Mouse (Mus musculus) neural tube, embryonic 14.5 days (tissue): ENCODE data around the gene Arhgap18. TPM values are rescaled to one million over a fixed set of nuclear protein-coding genes. Genes with fewer than 3 reads are reported as not detected.

Experiments used
- ATAC-seq: fragments of 200-750 bp; cut with Nextera tagmentation; 2 replicates; pipeline ENCODE4 v1.8.0; 2017; ENCODE audit warnings: low read depth, mild to moderate bottlenecking, moderate TSS enrichment, moderate library complexity
- H3K27ac ChIP-seq: fragments of 300-500 bp; sonication (generic); 2 replicates; pipeline ENCODE4 v1.5.1; 2014; ENCODE audit warnings: low read depth, mild to moderate bottlenecking, control low read depth, low read length, moderate library complexity, mixed read lengths
- H3K27me3 ChIP-seq: fragments of 300-500 bp; sonication (generic); 2 replicates; pipeline ENCODE4 v1.6.1; 2014; ENCODE audit warnings: low read length; ENCODE audit not compliant: control insufficient read depth, insufficient read depth
- H3K36me3 ChIP-seq: fragments of 300-500 bp; sonication (generic); 2 replicates; pipeline ENCODE4 v1.6.1; 2014; ENCODE audit warnings: low read length, mixed read lengths; ENCODE audit not compliant: control insufficient read depth, insufficient read depth
- H3K4me1 ChIP-seq: fragments of 300-500 bp; sonication (generic); 2 replicates; pipeline ENCODE4 v1.6.1; 2014; ENCODE audit warnings: low read length; ENCODE audit not compliant: control insufficient read depth, insufficient read depth
- H3K4me2 ChIP-seq: fragments of 300-500 bp; sonication (generic); 2 replicates; pipeline ENCODE4 v1.6.1; 2014; ENCODE audit warnings: mild to moderate bottlenecking, low read depth, low read length, control low read depth
- H3K4me3 ChIP-seq: fragments of 300-500 bp; sonication (generic); 2 replicates; pipeline ENCODE4 v1.5.1; 2014; ENCODE audit warnings: low read depth, low read length, control low read depth, mixed read lengths
- H3K9ac ChIP-seq: fragments of 300-500 bp; sonication (generic); replicated peaks from 2 replicates; pipeline ENCODE4 v1.6.1; 2014; ENCODE audit warnings: low read depth, mild to moderate bottlenecking, control low read depth, low read length, mixed read lengths
- H3K9me3 ChIP-seq: fragments of 300-500 bp; sonication (generic); 2 replicates; pipeline ENCODE4 v1.6.1; 2016; ENCODE audit warnings: low read length; ENCODE audit not compliant: control insufficient read depth
- WGBS: fragments of 180-500 bp; shearing (Covaris S2); extraction: QIAGEN DNeasy Blood & Tissue Kit; methylation state at CpG from one replicate; pipeline ENCODE4 v1.1.7; 2014; 5-methylcytosine and 5-hydroxymethylcytosine counted together
- polyA plus RNA-seq: library from polyadenylated mRNA; unstranded; fragments of >200 nt; fragmentation: Nextera tagmentation; extraction: Ambion mirVana; gene quantifications from 2 replicates; pipeline ENCODE4 v1.2.1, GENCODE M21; 2014

Gene Arhgap18
- 10.0 and 11.6 TPM in 2 replicates for polyA plus RNA-seq

- Histone ChIP-seq H3K9ac (no peak within 1 kb of the TSS), H3K9me3 (no peaks in the 10 kb centered on the region), H3K27ac (peak within 1 kb of the TSS; percentile 35; the same call in 1 of the 2 replicates), H3K27me3 (no peaks in the 10 kb centered on the region), H3K4me3 (no peak within 1 kb of the TSS), H3K36me3 (no peaks in the 10 kb centered on the region), H3K4me2 (no peak within 1 kb of the TSS), H3K4me1 (no peaks in the 10 kb centered on the region)
- 82% methylated on average over 11 of the region's 11 CpGs for WGBS
- peak; percentile 52; the same call in 1 of the 2 replicates for ATAC-seq
These were observed at the start of gene Arhgap18 for GRCm38 (mm10) chr10:26752929-26753567. Gene Arhgap18, plus strand, starts transcription at chr10:26753421.

GRCm38 (mm10) chr10:26710458-26711011 is 42.7 kb upstream of the Arhgap18 start:
- no peaks in the 10 kb centered on the region for H3K27me3 ChIP-seq
- ATAC-seq, result peak; percentile 45
- H3K36me3 ChIP-seq, result no peaks in the 10 kb centered on the region
- 94% methylated on average over 7 of the region's 7 CpGs for WGBS
- no peak overlapping the region for H3K9ac ChIP-seq
- H3K9me3 ChIP-seq, result no peaks in the 10 kb centered on the region
- no peak overlapping the region for H3K4me3 ChIP-seq
- H3K4me1 ChIP-seq, result no peaks in the 10 kb centered on the region
- H3K4me2 ChIP-seq, result no peak overlapping the region
- no peak overlapping the region for H3K27ac ChIP-seq

- no peak overlapping the region for H3K4me2 ChIP-seq
- 3% methylated on average over 3 of the region's 3 CpGs for WGBS
- H3K9ac ChIP-seq, result no peak overlapping the region
- H3K9me3 ChIP-seq, result no peaks in the 10 kb centered on the region
- H3K27me3 ChIP-seq, result no peaks in the 10 kb centered on the region
- no peaks in the 10 kb centered on the region for H3K4me1 ChIP-seq
- H3K36me3 ChIP-seq, result no peaks in the 10 kb centered on the region
- H3K4me3 ChIP-seq, result no peak overlapping the region
- peak; percentile 59 for ATAC-seq
- no peak overlapping the region for H3K27ac ChIP-seq
These were observed 42.2 kb upstream of the Arhgap18 start for GRCm38 (mm10) chr10:26711068-26711467.

GRCm38 (mm10) chr10:26713986-26714385 is 39.2 kb upstream of the Arhgap18 start:
- H3K36me3 ChIP-seq, result no peaks in the 10 kb centered on the region
- no peak overlapping the region for H3K4me3 ChIP-seq
- 38% methylated on average over 3 of the region's 3 CpGs for WGBS
- no peak for ATAC-seq
- H3K4me2 ChIP-seq, result no peak overlapping the region
- H3K9me3 ChIP-seq, result no peaks in the 10 kb centered on the region
- H3K27ac ChIP-seq, result no peak overlapping the region
- no peaks in the 10 kb centered on the region for H3K27me3 ChIP-seq
- no peak overlapping the region for H3K9ac ChIP-seq
- no peaks in the 10 kb centered on the region for H3K4me1 ChIP-seq

- 98% methylated on average over 2 of the region's 2 CpGs for WGBS
- no peaks in the 10 kb centered on the region for H3K4me1 ChIP-seq
- H3K36me3 ChIP-seq, result no peaks in the 10 kb centered on the region
- no peak for ATAC-seq
- no peaks in the 10 kb centered on the region for H3K27me3 ChIP-seq
- no peak overlapping the region for H3K27ac ChIP-seq
- no peaks in the 10 kb centered on the region for H3K9me3 ChIP-seq
- H3K4me3 ChIP-seq, result no peak overlapping the region
- no peak overlapping the region for H3K9ac ChIP-seq
- H3K4me2 ChIP-seq, result no peak overlapping the region
These were observed 28.5 kb upstream of the Arhgap18 start for GRCm38 (mm10) chr10:26724704-26725103.

- H3K4me2 ChIP-seq, result no peak overlapping the region
- WGBS, result 95% methylated on average over 3 of the region's 3 CpGs
- no peak overlapping the region for H3K9ac ChIP-seq
- no peak overlapping the region for H3K27ac ChIP-seq
- H3K9me3 ChIP-seq, result no peaks in the 10 kb centered on the region
- ATAC-seq, result no peak
- H3K4me3 ChIP-seq, result no peak overlapping the region
- H3K27me3 ChIP-seq, result no peaks in the 10 kb centered on the region
- no peaks in the 10 kb centered on the region for H3K4me1 ChIP-seq
- no peaks in the 10 kb centered on the region for H3K36me3 ChIP-seq
These were observed 28.0 kb upstream of the Arhgap18 start for GRCm38 (mm10) chr10:26725255-26725654.

- Histone ChIP-seq H3K36me3 (no peaks in the 10 kb centered on the region), H3K9me3 (no peaks in the 10 kb centered on the region), H3K9ac (no peak overlapping the region), H3K4me3 (no peak overlapping the region), H3K27me3 (no peaks in the 10 kb centered on the region), H3K4me1 (no peaks in the 10 kb centered on the region), H3K4me2 (no peak overlapping the region), H3K27ac (no peak overlapping the region)
- 83% methylated on average over 3 of the region's 3 CpGs for WGBS
- ATAC-seq, result no peak
These were observed 2.4 kb upstream of the Arhgap18 start for GRCm38 (mm10) chr10:26750827-26751226.

- WGBS, result 45% methylated on average over 16 of the region's 16 CpGs
- Histone ChIP-seq H3K4me1 (no peaks in the 10 kb centered on the region), H3K9ac (no peak overlapping the region), H3K27me3 (no peaks in the 10 kb centered on the region), H3K27ac (peak overlapping the region; percentile 35; the same call in 1 of the 2 replicates), H3K9me3 (no peaks in the 10 kb centered on the region), H3K36me3 (no peaks in the 10 kb centered on the region), H3K4me3 (no peak overlapping the region), H3K4me2 (no peak overlapping the region)
- peak; percentile 82 for ATAC-seq
These were observed 925 bp upstream of the Arhgap18 start for GRCm38 (mm10) chr10:26752064-26752928.

GRCm38 (mm10) chr10:26754006-26754405 is 785 bp downstream of the Arhgap18 start:
- Histone ChIP-seq H3K4me1 (no peaks in the 10 kb centered on the region), H3K9me3 (no peaks in the 10 kb centered on the region), H3K9ac (no peak overlapping the region), H3K4me3 (no peak overlapping the region), H3K27ac (no peak overlapping the region), H3K27me3 (no peaks in the 10 kb centered on the region), H3K36me3 (no peaks in the 10 kb centered on the region), H3K4me2 (no peak overlapping the region)
- 92% methylated on average over 6 of the region's 6 CpGs for WGBS
- no peak for ATAC-seq
